Mouse (Mus musculus) stomach, embryonic 14.5 days (tissue): ENCODE data around the gene Gm5039. TPM values are rescaled to one million over a fixed set of nuclear protein-coding genes. Genes with fewer than 3 reads are reported as not detected.
"Not testable (repeated sequence)": the region's sequence is repeated elsewhere in the genome, so short reads cannot be mapped to it uniquely, and the experiment has no call there.

Source experiments
- ATAC-seq: fragments of 200-750 bp; cut with Nextera tagmentation; 2 replicates; pipeline ENCODE4 v1.8.0; 2017; ENCODE audit warnings: low read depth, moderate TSS enrichment; ENCODE audit not compliant: insufficient number of reproducible peaks, insufficient read depth, low FRiP score
- H3K27ac ChIP-seq: fragments of 300-500 bp; sonication (generic); 2 replicates; pipeline ENCODE4 v1.5.1; 2014; ENCODE audit warnings: mild to moderate bottlenecking, low read length, moderate library complexity, mixed read lengths
- H3K27me3 ChIP-seq: fragments of 300-500 bp; sonication (generic); 2 replicates; pipeline ENCODE4 v1.6.1; 2014; ENCODE audit warnings: low read length, control low read depth, mixed read lengths; ENCODE audit not compliant: control insufficient read depth, insufficient read depth
- H3K36me3 ChIP-seq: fragments of 300-500 bp; sonication (generic); 2 replicates; pipeline ENCODE4 v1.6.1; 2014; ENCODE audit warnings: mild to moderate bottlenecking, control low read depth, low read length, moderate library complexity, mixed read lengths; ENCODE audit not compliant: control insufficient read depth, insufficient read depth
- H3K4me1 ChIP-seq: fragments of 300-500 bp; sonication (generic); 2 replicates; pipeline ENCODE4 v1.6.1; 2014; ENCODE audit warnings: low read length, control low read depth, mixed read lengths; ENCODE audit not compliant: control insufficient read depth, insufficient read depth
- H3K4me2 ChIP-seq: fragments of 300-500 bp; sonication (generic); replicated peaks from 2 replicates; pipeline ENCODE4 v1.6.1; 2014; ENCODE audit warnings: low read depth, low read length, control low read depth
- H3K4me3 ChIP-seq: fragments of 300-500 bp; sonication (generic); 2 replicates; pipeline ENCODE4 v1.5.1; 2014; ENCODE audit warnings: low read depth, low read length, control low read depth
- H3K9ac ChIP-seq: fragments of 300-500 bp; sonication (generic); replicated peaks from 2 replicates; pipeline ENCODE4 v1.6.1; 2014; ENCODE audit warnings: low read depth, mild to moderate bottlenecking, control low read depth, low read length, moderate library complexity, mixed read lengths
- H3K9me3 ChIP-seq: fragments of 300-500 bp; sonication (generic); 2 replicates; pipeline ENCODE4 v1.6.1; 2016; ENCODE audit warnings: low read depth, low read length, control low read depth; ENCODE audit not compliant: control insufficient read depth
- WGBS: fragments of 180-500 bp; shearing (Covaris S2); extraction: QIAGEN DNeasy Blood & Tissue Kit; methylation state at CpG from one replicate; pipeline ENCODE4 v1.1.7; 2014; 5-methylcytosine and 5-hydroxymethylcytosine counted together
- polyA plus RNA-seq: library from polyadenylated mRNA; unstranded; fragments of >200 nt; fragmentation: Nextera tagmentation; extraction: Ambion mirVana; gene quantifications from 2 replicates; pipeline ENCODE4 v1.2.1, GENCODE M21; 2014

Gene Gm5039
- polyA plus RNA-seq, 1 experiment from 2014 or later = not detected

DNA sequence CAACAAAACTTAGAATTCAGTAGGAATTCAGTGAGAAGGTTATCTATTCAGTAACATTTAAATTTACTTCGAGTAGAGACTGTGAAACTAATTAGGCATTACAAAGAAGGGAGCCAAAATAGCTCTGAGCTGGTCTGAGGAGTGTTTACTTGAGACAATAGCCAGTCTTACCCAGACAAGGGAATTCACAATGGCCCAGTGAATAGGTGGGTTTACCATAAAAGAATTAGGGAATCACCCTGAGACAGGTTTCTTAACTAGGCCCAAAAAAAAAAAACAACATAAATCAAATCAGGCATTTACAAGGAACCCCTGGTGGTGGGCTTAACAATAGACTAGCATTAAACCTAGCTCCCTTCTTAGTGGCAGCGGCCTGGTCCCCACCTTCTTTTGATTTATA is 17.5 kb upstream of the Gm5039 start:
- 56% methylated on average over 2 of the region's 2 CpGs for WGBS
- H3K9ac ChIP-seq, H3K4me3 ChIP-seq, ATAC-seq, H3K9me3 ChIP-seq, H3K36me3 ChIP-seq, H3K4me2 ChIP-seq, H3K27me3 ChIP-seq, H3K4me1 ChIP-seq, H3K27ac ChIP-seq: not testable (repeated sequence)

GRCm38 (mm10) chr12:88336662-88337413 is 13.0 kb upstream of the Gm5039 start:
- not testable (repeated sequence) for H3K4me1 ChIP-seq, H3K4me3 ChIP-seq, H3K9me3 ChIP-seq, H3K27me3 ChIP-seq, H3K27ac ChIP-seq, H3K9ac ChIP-seq, H3K36me3 ChIP-seq, H3K4me2 ChIP-seq, ATAC-seq
- 70% methylated on average over 4 of the region's 4 CpGs for WGBS

GRCm38 (mm10) chr12:88314556-88314955 is 9.3 kb downstream of the Gm5039 start:
- Histone ChIP-seq H3K9me3 (no peaks in the 10 kb centered on the region), H3K27me3 (no peaks in the 10 kb centered on the region), H3K27ac (no peak overlapping the region), H3K4me1 (no peaks in the 10 kb centered on the region), H3K4me3 (no peak overlapping the region), H3K4me2 (no peak overlapping the region), H3K36me3 (no peaks in the 10 kb centered on the region), H3K9ac (no peak overlapping the region)
- 79% methylated on average over 3 of the region's 3 CpGs for WGBS
- ATAC-seq = no peak

DNA sequence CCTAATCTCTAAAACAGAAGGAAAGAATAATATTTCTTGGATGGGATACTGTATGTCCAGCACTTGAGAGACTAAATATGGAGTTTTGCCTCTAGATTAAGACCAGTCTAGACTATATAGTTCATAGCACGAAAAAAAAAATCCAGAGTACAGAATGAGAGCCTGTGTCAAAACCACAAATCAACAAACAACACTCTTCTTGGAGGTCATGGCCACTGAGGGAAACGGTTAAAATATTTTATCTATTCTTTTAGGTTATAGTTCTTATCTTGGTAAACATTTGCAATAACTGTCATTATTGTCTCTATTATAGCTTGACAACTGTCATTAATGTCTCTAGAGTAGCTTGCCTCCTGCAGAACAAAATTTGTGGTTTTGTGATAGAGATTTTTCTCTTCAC is 26.7 kb downstream of the Gm5039 start:
- ATAC-seq, H3K4me3 ChIP-seq, H3K27me3 ChIP-seq, H3K4me1 ChIP-seq, H3K4me2 ChIP-seq, H3K9ac ChIP-seq, H3K36me3 ChIP-seq, H3K9me3 ChIP-seq, H3K27ac ChIP-seq: not testable (repeated sequence)
- WGBS = 65% methylated on average over 1 of the region's 2 CpGs

DNA sequence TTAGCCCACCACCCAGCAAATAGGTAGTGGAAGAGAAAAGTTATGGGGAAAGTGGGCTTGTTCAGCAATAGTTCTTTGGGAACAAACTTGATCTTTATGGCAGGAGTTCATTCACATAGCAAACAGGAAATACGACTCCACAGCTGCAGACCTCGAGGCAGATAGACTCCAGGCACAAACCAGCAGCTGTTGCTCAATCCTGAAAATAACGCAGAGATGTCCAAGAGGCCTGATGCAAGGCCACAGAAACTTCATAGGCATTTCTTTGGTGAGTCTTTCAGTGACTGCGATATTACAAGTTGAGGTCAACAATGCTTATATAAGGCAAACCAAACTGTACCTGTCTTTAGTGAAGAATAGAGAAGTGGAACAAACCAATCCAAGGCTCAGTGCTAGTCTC is 30.7 kb downstream of the Gm5039 start:
- H3K4me3 ChIP-seq, H3K4me2 ChIP-seq, H3K9me3 ChIP-seq, H3K27ac ChIP-seq, H3K9ac ChIP-seq, H3K27me3 ChIP-seq, ATAC-seq, H3K4me1 ChIP-seq, H3K36me3 ChIP-seq: not testable (repeated sequence)
- 58% methylated on average over 4 of the region's 4 CpGs for WGBS

DNA sequence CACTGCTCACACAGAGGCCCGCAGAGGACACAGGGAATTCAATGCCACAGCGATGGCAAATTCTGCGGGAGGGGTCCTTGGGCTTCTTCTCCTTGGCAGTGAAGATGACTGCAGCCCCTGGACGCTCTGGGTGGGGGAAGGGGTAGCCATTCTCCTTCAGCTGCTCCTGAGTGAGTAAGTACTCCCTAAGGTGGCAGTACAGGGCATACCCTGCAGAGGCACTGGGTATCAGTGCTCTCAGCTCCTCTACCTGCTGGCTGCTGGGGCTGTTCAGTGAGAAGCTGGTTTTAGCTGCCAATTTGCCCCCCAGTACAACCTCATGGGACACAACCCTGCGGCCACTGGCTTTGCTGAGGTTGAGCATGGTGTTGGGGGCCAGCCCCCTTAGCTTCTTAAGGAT is 38.6 kb downstream of the Gm5039 start:
- H3K9ac ChIP-seq, ATAC-seq, H3K4me3 ChIP-seq, H3K27ac ChIP-seq, H3K27me3 ChIP-seq, H3K9me3 ChIP-seq, H3K36me3 ChIP-seq, H3K4me2 ChIP-seq, H3K4me1 ChIP-seq: not testable (repeated sequence)
- 89% methylated on average over 4 of the region's 5 CpGs for WGBS

- not testable (repeated sequence) for H3K4me2 ChIP-seq, H3K27ac ChIP-seq, H3K36me3 ChIP-seq, ATAC-seq, H3K4me3 ChIP-seq, H3K9ac ChIP-seq, H3K9me3 ChIP-seq, H3K4me1 ChIP-seq, H3K27me3 ChIP-seq
- 83% methylated on average over 5 of the region's 5 CpGs for WGBS
Measured at GRCm38 (mm10) chr12:88274400-88274799, 49.4 kb downstream of the Gm5039 start, which contains the start of gene Gm5662. TSS of gene Gm5662 (minus strand) at chr12:88274500.
